Mouse (Mus musculus): ENCODE measurements around the gene Uts2b. TPM values are rescaled to one million over a fixed set of nuclear protein-coding genes. Genes with fewer than 3 reads are reported as not detected.

Gene Uts2b
- total and polyA plus RNA-seq, 3 experiments = 0.14 to 0.70 TPM; not detected in 1

- no peaks in the 10 kb centered on the region for H3K27me3 ChIP-seq (ENCODE audit: control insufficient read depth, insufficient read depth, low read length)
- H3K4me1 ChIP-seq (ENCODE audit: control insufficient read depth, insufficient read depth, low read length) = peaks cover 13% of the 10 kb centered on the region
- H3K79me2 ChIP-seq (replicated peaks; ENCODE audit: control insufficient read depth, insufficient read depth, low read length) = no peaks in the 10 kb centered on the region
- 16% methylated on average over 7 of the region's 7 CpGs for WGBS
- H3K36me3 ChIP-seq (ENCODE audit: control insufficient read depth, insufficient read depth, low read length) = peaks cover 16% of the 10 kb centered on the region
- DNase-seq = peak; percentile 40 to 44
- H3K27ac ChIP-seq = peak overlapping the region; percentile 92
- H3K9ac ChIP-seq (ENCODE audit: low read depth, low read length) = peak overlapping the region; percentile 98
- intact Hi-C loops (cut with DNase I) = no loop called here
- peak overlapping the region; percentile 80 for H3K4me3 ChIP-seq
- no peak for TF ChIP-seq EP300 (IDR thresholded peaks at IDR 0.05; ENCODE audit: insufficient read depth, low read depth, low read length)
- TF ChIP-seq POLR2A (IDR thresholded peaks at IDR 0.05; ENCODE audit: insufficient read depth, low read depth, low read length) = 0 out of 2 replicates have a peak, but pooled peaks have one; percentile 20
Measured at GRCm38 (mm10) chr16:27389534-27390282, 19.7 kb upstream of the Uts2b start.

DNA sequence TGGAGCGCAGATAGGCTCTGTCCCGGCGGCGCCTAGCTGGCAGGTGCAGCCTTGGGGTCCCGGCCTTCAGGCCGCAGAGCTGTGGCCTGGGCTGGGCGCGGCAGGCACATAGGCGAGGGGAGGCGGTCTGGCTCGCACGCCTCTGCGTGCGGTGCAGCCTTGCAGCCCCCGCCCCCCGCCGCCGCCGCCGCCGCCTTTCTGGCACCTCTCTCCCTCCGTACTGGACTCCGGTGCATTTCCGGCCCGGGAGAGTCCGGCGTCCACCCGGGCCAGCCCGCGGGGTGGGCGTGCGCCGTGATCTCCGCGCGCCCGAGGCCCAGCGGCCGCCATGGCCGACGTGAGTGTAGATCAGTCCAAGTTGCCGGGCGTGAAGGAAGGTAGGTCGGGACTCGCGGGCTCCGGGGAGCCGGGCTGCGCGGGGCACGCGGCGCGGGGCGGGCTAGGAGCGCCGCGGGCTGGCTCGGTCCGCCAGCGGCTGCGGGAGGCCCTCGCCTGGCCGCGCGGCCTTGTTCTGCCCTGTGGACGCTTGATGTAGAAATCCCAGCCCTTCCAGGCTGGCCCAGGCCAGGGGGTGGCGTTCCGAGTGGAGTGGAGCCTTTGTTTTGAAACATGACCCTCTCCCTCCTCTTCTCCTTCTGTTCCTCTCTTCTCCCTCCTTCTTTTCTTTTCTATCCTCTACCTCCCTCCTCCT lies 18.9 kb upstream of the Uts2b start, which contains the start of gene Ccdc50:
TSS of gene Ccdc50 (plus strand) at position 109 of the 691 bp plus-strand sequence.
- Histone ChIP-seq H3K9ac (ENCODE audit: low read depth, low read length) (peak within 1 kb of the TSS; percentile 98), H3K4me1 (ENCODE audit: control insufficient read depth, insufficient read depth, low read length) (peaks cover 13% of the 10 kb centered on the region), H3K27me3 (ENCODE audit: control insufficient read depth, insufficient read depth, low read length) (no peaks in the 10 kb centered on the region), H3K4me3 (peak within 1 kb of the TSS; percentile 80), H3K36me3 (ENCODE audit: control insufficient read depth, insufficient read depth, low read length) (peaks cover 16% of the 10 kb centered on the region), H3K79me2 (replicated peaks; ENCODE audit: control insufficient read depth, insufficient read depth, low read length) (no peaks in the 10 kb centered on the region), H3K27ac (peak within 1 kb of the TSS; percentile 92)
- intact Hi-C loops (cut with DNase I) = no loop called here
- WGBS = under 1% methylated on average over 69 of the region's 69 CpGs
- DNase-seq = peak; percentile 89 to 91
- TF ChIP-seq EP300 (IDR thresholded peaks at IDR 0.05; ENCODE audit: insufficient read depth, low read depth, low read length) (no peak), CTCF (IDR thresholded peaks at IDR 0.05) (no peak), POLR2A (IDR thresholded peaks at IDR 0.05; ENCODE audit: insufficient read depth, low read depth, low read length) (peak; percentile 13; the same call in 1 of the 2 replicates)

DNA sequence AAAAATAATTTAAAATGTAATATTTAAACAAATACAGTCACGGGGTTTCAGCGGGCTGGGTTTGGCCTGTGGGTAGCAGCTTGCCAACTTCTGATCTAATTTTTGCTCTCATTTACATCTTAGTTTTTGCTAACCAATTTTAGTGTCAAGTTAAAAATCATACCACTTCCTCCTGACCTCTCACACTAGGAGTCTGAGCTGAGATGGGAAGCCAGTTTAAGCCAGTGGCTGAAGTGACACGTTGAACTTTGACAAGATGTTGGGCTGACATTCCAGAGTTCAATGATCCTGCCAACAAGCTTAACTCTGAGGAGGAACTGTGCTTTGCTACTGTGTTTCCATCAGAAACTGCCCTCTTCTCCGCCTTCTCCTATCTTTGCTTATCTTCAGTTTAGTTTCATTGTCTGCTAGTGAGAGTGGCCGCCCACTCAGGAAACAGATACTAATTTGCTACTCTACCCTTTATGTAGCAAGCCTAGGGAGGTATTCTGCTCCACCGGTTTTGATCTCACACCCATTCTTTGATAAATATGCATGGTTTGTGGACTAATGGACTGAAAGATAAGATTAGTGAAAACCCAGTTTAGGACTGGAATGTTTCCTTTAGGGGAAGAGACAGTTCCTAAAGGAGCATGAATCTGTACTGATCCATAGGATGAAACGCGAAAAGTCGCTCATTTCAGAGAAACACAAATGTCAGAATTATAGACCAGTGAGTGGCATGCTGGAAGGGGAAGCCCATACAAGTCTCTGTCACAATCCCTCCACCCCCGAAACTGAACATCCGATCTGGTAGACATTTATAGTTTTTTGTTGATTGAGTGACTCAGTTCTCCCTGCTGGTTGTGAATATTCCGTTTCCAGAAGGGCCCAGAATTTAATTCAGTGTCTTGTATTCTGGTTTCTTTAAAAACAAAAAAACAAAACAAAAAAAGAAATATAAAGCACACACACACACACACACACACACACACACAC lies 17.9 kb upstream of the Uts2b start:
- Histone ChIP-seq H3K27ac (peak overlapping the region; percentile 92), H3K4me3 (peak overlapping the region; percentile 80), H3K27me3 (ENCODE audit: control insufficient read depth, insufficient read depth, low read length) (no peaks in the 10 kb centered on the region), H3K36me3 (ENCODE audit: control insufficient read depth, insufficient read depth, low read length) (peaks cover 16% of the 10 kb centered on the region), H3K9ac (ENCODE audit: low read depth, low read length) (peak overlapping the region; percentile 46), H3K79me2 (replicated peaks; ENCODE audit: control insufficient read depth, insufficient read depth, low read length) (no peaks in the 10 kb centered on the region), H3K4me1 (ENCODE audit: control insufficient read depth, insufficient read depth, low read length) (peaks cover 13% of the 10 kb centered on the region)
- 25% methylated on average over 12 of the region's 12 CpGs for WGBS
- no peak for TF ChIP-seq POLR2A (IDR thresholded peaks at IDR 0.05; ENCODE audit: insufficient read depth, low read depth, low read length)
- TF ChIP-seq EP300 (IDR thresholded peaks at IDR 0.05; ENCODE audit: insufficient read depth, low read depth, low read length) = no peak
- no peak for TF ChIP-seq CTCF (IDR thresholded peaks at IDR 0.05)
- intact Hi-C loops (cut with DNase I) = no loop called here
- DNase-seq = peak; percentile 20 to 29

GRCm38 (mm10) chr16:27386850-27387407 lies 16.9 kb upstream of the Uts2b start:
- intact Hi-C loops (cut with DNase I) = no loop called here
- H3K27ac ChIP-seq = 0 out of 2 replicates have a peak overlapping the region, but pooled peaks have one; percentile 13
- no peaks in the 10 kb centered on the region for H3K79me2 ChIP-seq (replicated peaks; ENCODE audit: control insufficient read depth, insufficient read depth, low read length)
- H3K27me3 ChIP-seq (ENCODE audit: control insufficient read depth, insufficient read depth, low read length) = no peaks in the 10 kb centered on the region
- H3K4me1 ChIP-seq (ENCODE audit: control insufficient read depth, insufficient read depth, low read length) = peaks cover 13% of the 10 kb centered on the region
- peaks cover 13% of the 10 kb centered on the region for H3K36me3 ChIP-seq (ENCODE audit: control insufficient read depth, insufficient read depth, low read length)
- 71% methylated on average over 4 of the region's 4 CpGs for WGBS
- TF ChIP-seq EP300 (IDR thresholded peaks at IDR 0.05; ENCODE audit: insufficient read depth, low read depth, low read length) = no peak
- TF ChIP-seq CTCF (IDR thresholded peaks at IDR 0.05) = no peak
- TF ChIP-seq POLR2A (IDR thresholded peaks at IDR 0.05; ENCODE audit: insufficient read depth, low read depth, low read length) = no peak
- no peak for DNase-seq
- H3K4me3 ChIP-seq = no peak overlapping the region
- H3K9ac ChIP-seq (ENCODE audit: low read depth, low read length) = no peak overlapping the region

GRCm38 (mm10) chr16:27385649-27386048 lies 15.6 kb upstream of the Uts2b start:
- H3K27ac ChIP-seq = no peak overlapping the region
- H3K27me3 ChIP-seq (ENCODE audit: control insufficient read depth, insufficient read depth, low read length) = no peaks in the 10 kb centered on the region
- intact Hi-C loops (cut with DNase I) = no loop called here
- H3K36me3 ChIP-seq (ENCODE audit: control insufficient read depth, insufficient read depth, low read length) = peaks cover 9% of the 10 kb centered on the region
- no peak for DNase-seq
- no peak for TF ChIP-seq EP300 (IDR thresholded peaks at IDR 0.05; ENCODE audit: insufficient read depth, low read depth, low read length)
- no peak for TF ChIP-seq POLR2A (IDR thresholded peaks at IDR 0.05; ENCODE audit: insufficient read depth, low read depth, low read length)
- TF ChIP-seq CTCF (IDR thresholded peaks at IDR 0.05) = no peak
- no peaks in the 10 kb centered on the region for H3K79me2 ChIP-seq (replicated peaks; ENCODE audit: control insufficient read depth, insufficient read depth, low read length)
- H3K4me1 ChIP-seq (ENCODE audit: control insufficient read depth, insufficient read depth, low read length) = peaks cover 11% of the 10 kb centered on the region
- no peak overlapping the region for H3K4me3 ChIP-seq
- 88% methylated on average over 1 of the region's 1 CpGs for WGBS
- no peak overlapping the region for H3K9ac ChIP-seq (ENCODE audit: low read depth, low read length)

Measured in heart, adult 2 months (tissue).